Mouse (Mus musculus) heart, embryonic 11.5 days (tissue): ENCODE measurements around the gene Paqr6. TPM values are rescaled to one million over a fixed set of nuclear protein-coding genes. Genes with fewer than 3 reads are reported as not detected.

Experiments
- ATAC-seq: fragments of 200-750 bp; cut with Nextera tagmentation; replicated peaks from 2 replicates; pipeline ENCODE4 v1.8.0; 2017; ENCODE audit warnings: moderate library complexity; ENCODE audit not compliant: insufficient number of reproducible peaks, low FRiP score, low TSS enrichment
- H3K27ac ChIP-seq: fragments of 300-500 bp; sonication (generic); 2 replicates; pipeline ENCODE4 v1.5.1; 2014; ENCODE audit warnings: mild to moderate bottlenecking, low read depth, low read length
- H3K27me3 ChIP-seq: fragments of 300-500 bp; sonication (generic); 2 replicates; pipeline ENCODE4 v1.6.1; 2014; ENCODE audit warnings: mild to moderate bottlenecking, low read length, mixed read lengths; ENCODE audit not compliant: control insufficient read depth, insufficient read depth
- H3K36me3 ChIP-seq: fragments of 300-500 bp; sonication (generic); 2 replicates; pipeline ENCODE4 v1.6.1; 2014; ENCODE audit warnings: mild to moderate bottlenecking, low read length, moderate library complexity, mixed read lengths; ENCODE audit not compliant: control insufficient read depth, insufficient read depth
- H3K4me1 ChIP-seq: fragments of 300-500 bp; sonication (generic); 2 replicates; pipeline ENCODE4 v1.6.1; 2014; ENCODE audit warnings: low read length; ENCODE audit not compliant: control insufficient read depth, insufficient read depth
- H3K4me2 ChIP-seq: fragments of 300-500 bp; sonication (generic); 2 replicates; pipeline ENCODE4 v1.6.1; 2014; ENCODE audit warnings: mild to moderate bottlenecking, moderate library complexity
- H3K4me3 ChIP-seq: fragments of 300-500 bp; sonication (generic); 2 replicates; pipeline ENCODE4 v1.5.1; 2014; ENCODE audit warnings: low read depth, low read length
- H3K9ac ChIP-seq: fragments of 300-500 bp; sonication (generic); 2 replicates; pipeline ENCODE4 v1.6.1; 2014; ENCODE audit warnings: mild to moderate bottlenecking, low read depth, low read length, moderate library complexity
- H3K9me3 ChIP-seq: fragments of 300-500 bp; sonication (generic); replicated peaks from 2 replicates; pipeline ENCODE4 v1.6.1; 2016; ENCODE audit warnings: low read length; ENCODE audit not compliant: control insufficient read depth
- WGBS: fragments of 180-500 bp; shearing (Covaris S2); extraction: QIAGEN DNeasy Blood & Tissue Kit; methylation state at CpG from one replicate; pipeline ENCODE4 v1.1.7; 2014; ENCODE audit not compliant: insufficient replicate concordance; 5-methylcytosine and 5-hydroxymethylcytosine counted together
- polyA plus RNA-seq: library from polyadenylated mRNA; unstranded; fragments of >200 nt; fragmentation: Nextera tagmentation; extraction: Ambion mirVana; gene quantifications from 2 replicates; pipeline ENCODE4 v1.2.1, GENCODE M21; 2014

Paqr6 gene
- polyA plus RNA-seq, 1 experiment from 2014 or later = 2.7 TPM

DNA sequence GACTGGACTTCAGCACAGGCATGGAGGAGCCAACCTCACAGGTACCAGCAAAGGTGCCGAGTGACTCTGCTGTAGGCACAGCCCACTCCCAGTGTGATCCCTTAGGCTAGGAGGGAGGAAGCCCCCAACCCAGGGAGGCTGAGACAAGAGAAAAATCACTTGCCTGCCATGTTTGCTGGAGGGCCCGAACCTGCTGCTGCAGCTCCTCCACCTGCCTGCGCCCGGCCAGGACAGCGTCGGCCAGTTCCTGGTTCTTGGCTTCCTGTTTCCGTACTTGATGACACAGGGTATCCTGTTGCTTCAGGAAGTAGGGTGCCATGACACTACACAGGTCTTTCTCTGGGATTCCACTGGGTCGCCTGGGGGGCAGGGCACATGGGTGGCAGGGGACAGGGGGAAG is 31.4 kb downstream of the Paqr6 start:
- ATAC-seq = no peak
- no peaks in the 10 kb centered on the region for H3K27me3 ChIP-seq
- H3K9me3 ChIP-seq = no peaks in the 10 kb centered on the region
- H3K36me3 ChIP-seq = 0 out of 2 replicates have a peak, but pooled peaks cover 3% of the 10 kb centered on the region
- no peaks in the 10 kb centered on the region for H3K4me1 ChIP-seq
- no peak overlapping the region for H3K27ac ChIP-seq
- no peak overlapping the region for H3K4me3 ChIP-seq
- no peak overlapping the region for H3K9ac ChIP-seq
- no peak overlapping the region for H3K4me2 ChIP-seq
- WGBS = 83% methylated on average over 8 of the region's 8 CpGs

GRCm38 (mm10) chr3:88398666-88399065 is 34.3 kb downstream of the Paqr6 start:
- H3K4me2 ChIP-seq = no peak overlapping the region
- H3K4me1 ChIP-seq = no peaks in the 10 kb centered on the region
- no peak for ATAC-seq
- peaks cover 6% of the 10 kb centered on the region; the same call in 1 of the 2 replicates for H3K36me3 ChIP-seq
- H3K4me3 ChIP-seq = no peak overlapping the region
- H3K9ac ChIP-seq = no peak overlapping the region
- no peaks in the 10 kb centered on the region for H3K9me3 ChIP-seq
- no peaks in the 10 kb centered on the region for H3K27me3 ChIP-seq
- H3K27ac ChIP-seq = no peak overlapping the region
- WGBS = 81% methylated on average over 2 of the region's 2 CpGs

GRCm38 (mm10) chr3:88403522-88404230 is 39.3 kb downstream of the Paqr6 start:
- no peak overlapping the region for H3K9ac ChIP-seq
- peaks cover 4% of the 10 kb centered on the region; the same call in 1 of the 2 replicates for H3K4me1 ChIP-seq
- H3K27me3 ChIP-seq = no peaks in the 10 kb centered on the region
- no peak overlapping the region for H3K4me3 ChIP-seq
- H3K36me3 ChIP-seq = peaks cover 3% of the 10 kb centered on the region; the same call in 1 of the 2 replicates
- no peaks in the 10 kb centered on the region for H3K9me3 ChIP-seq
- H3K27ac ChIP-seq = no peak overlapping the region
- no peak overlapping the region for H3K4me2 ChIP-seq
- WGBS = 88% methylated on average over 10 of the region's 10 CpGs
- ATAC-seq = no peak

- no peak overlapping the region for H3K4me3 ChIP-seq
- H3K4me2 ChIP-seq = no peak overlapping the region
- H3K9me3 ChIP-seq = no peaks in the 10 kb centered on the region
- peaks cover 14% of the 10 kb centered on the region for H3K4me1 ChIP-seq
- no peaks in the 10 kb centered on the region for H3K27me3 ChIP-seq
- WGBS = 7% methylated on average over 2 of the region's 2 CpGs
- no peak overlapping the region for H3K27ac ChIP-seq
- no peak overlapping the region for H3K9ac ChIP-seq
- ATAC-seq = no peak
- peaks cover 3% of the 10 kb centered on the region; the same call in 1 of the 2 replicates for H3K36me3 ChIP-seq
Observed at GRCm38 (mm10) chr3:88407090-88407489, 42.7 kb downstream of the Paqr6 start.

DNA sequence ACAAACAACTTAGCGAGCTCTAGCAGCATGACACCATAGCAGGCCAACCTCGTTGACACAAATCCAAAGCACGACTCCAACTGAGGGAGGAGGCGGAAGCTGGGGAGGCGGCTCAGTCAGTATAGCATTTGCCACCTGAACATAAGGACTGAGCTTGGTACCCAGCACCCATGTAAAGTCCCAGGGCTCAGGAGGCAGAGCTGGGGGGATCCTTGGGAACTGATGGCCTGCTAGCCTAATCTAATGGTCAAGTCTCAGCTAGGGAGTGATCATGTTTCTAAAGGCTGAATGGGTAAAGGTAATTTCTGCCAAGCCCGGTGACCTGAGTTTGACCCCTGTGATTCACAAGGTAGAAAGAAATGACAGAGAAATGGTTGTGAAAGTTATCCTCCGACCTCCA is 43.1 kb downstream of the Paqr6 start:
- no peak overlapping the region for H3K9ac ChIP-seq
- no peak for ATAC-seq
- 52% methylated on average over 7 of the region's 7 CpGs for WGBS

DNA sequence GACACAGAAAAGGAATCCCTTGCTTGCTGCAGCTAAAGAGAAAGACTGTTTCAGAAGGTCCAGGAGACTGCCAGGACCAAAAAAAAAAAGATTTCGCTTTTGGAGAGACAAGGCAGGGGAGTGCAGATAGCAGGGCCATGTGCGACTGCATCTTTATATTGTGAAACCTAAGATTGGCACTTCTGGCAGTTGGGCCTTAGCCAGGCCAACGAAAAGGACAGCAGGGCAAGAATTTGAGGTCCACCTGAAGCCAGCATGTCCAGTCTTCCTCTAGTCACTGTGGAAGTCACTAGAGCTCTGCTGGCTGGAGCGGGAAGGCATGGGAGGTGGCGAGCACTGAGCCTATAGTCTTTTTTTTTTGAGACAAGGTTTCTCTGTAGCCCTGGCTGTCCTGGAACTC is 44.6 kb downstream of the Paqr6 start:
- no peak for ATAC-seq
- 56% methylated on average over 5 of the region's 5 CpGs for WGBS
- no peaks in the 10 kb centered on the region for H3K9me3 ChIP-seq
- peak overlapping the region; percentile 83 for H3K4me2 ChIP-seq
- H3K27ac ChIP-seq = no peak overlapping the region
- no peaks in the 10 kb centered on the region for H3K27me3 ChIP-seq
- H3K36me3 ChIP-seq = no peaks in the 10 kb centered on the region
- H3K4me3 ChIP-seq = peak overlapping the region; percentile 75
- peaks cover 14% of the 10 kb centered on the region for H3K4me1 ChIP-seq
- H3K9ac ChIP-seq = peak overlapping the region; percentile 88

More for the DNA sequence above, 43.1 kb downstream of the Paqr6 start:
- Histone ChIP-seq H3K36me3 (no peaks in the 10 kb centered on the region), H3K4me2 (no peak overlapping the region), H3K27me3 (no peaks in the 10 kb centered on the region), H3K4me1 (peaks cover 14% of the 10 kb centered on the region), H3K4me3 (no peak overlapping the region), H3K27ac (no peak overlapping the region), H3K9me3 (no peaks in the 10 kb centered on the region)

DNA sequence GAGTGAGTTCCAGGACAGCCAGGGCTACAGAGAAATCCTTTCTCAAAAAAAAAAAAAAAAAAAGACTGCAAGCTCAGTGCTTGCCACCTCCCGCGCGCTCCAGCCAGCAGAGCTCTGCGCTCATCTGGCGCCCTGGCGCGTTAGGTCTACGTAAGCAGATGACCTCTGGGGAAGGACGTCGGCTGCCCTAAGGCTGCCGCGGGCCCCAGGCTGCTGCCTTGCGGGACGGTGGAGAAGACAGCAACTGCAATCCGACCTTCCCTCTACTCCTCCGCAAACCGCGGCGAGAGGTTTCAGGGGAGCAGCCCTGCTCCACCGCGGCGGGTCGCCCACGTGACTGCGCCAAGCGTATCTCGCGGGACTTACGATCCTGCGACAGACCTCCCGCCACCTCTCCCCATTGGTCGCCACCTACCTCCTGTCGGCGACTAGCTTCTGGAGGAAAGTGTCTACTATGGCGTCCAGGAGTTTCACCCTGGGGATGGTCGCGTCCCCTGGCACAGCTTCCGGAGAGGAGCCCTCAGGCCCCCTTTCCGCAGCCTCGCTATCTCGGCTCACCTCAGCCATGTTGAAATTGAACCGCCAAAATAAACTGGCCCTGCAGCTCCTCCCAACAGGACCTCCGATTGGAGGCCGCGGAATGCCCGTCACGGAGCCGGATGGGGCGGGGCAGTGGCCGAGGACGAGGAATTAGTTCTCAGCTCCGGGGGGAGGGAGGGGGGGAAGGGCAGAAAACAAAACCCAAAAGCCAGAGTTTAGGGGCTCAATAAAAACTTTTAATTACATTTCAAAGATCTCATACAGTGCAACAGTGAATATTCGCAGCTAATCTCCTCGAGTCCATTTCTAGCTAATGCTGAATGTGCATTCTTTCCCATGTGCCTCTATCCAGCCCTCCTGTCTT is 45.6 kb downstream of the Paqr6 start, which contains the start of gene Pmf1:
Gene Pmf1, minus strand, starts transcription at position 591 of the 904 bp plus-strand sequence.
- Histone ChIP-seq H3K27ac (peak within 1 kb of the TSS; percentile 98), H3K9me3 (no peaks in the 10 kb centered on the region), H3K9ac (peak within 1 kb of the TSS; percentile 88), H3K4me2 (peak within 1 kb of the TSS; percentile 83), H3K4me1 (peaks cover 14% of the 10 kb centered on the region), H3K27me3 (no peaks in the 10 kb centered on the region), H3K4me3 (peak within 1 kb of the TSS; percentile 75), H3K36me3 (no peaks in the 10 kb centered on the region)
- WGBS = under 1% methylated on average over 54 of the region's 54 CpGs
- ATAC-seq = peak; percentile 90

DNA sequence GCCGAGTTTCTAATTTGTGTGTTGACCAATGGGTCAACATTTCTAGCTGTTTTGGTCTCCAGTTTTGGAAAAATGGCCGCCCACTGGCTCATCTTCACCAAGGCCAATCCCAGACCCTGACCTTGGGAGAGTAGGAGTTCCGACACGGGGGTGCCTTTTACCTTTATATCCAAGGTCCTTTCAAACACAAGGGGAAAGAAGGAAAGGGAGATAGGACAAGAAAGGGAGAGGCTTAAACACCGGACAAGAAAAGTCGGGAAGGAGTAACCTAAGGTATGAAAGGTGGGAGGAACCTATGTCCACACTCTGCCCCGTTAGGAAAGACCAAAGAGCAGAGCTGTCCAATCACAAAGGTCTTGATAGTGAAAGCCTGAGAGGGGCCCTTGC is 46.3 kb downstream of the Paqr6 start:
- ATAC-seq = no peak
- WGBS = 18% methylated on average over 7 of the region's 7 CpGs

More for the DNA sequence above, 46.3 kb downstream of the Paqr6 start:
- Histone ChIP-seq H3K4me3 (peak overlapping the region; percentile 75), H3K36me3 (no peaks in the 10 kb centered on the region), H3K4me1 (peaks cover 14% of the 10 kb centered on the region), H3K27me3 (no peaks in the 10 kb centered on the region), H3K9me3 (no peaks in the 10 kb centered on the region), H3K4me2 (peak overlapping the region; percentile 83), H3K9ac (peak overlapping the region; percentile 88), H3K27ac (peak overlapping the region; percentile 98)
